Mouse (Mus musculus) gastrocnemius, postnatal 14 days (tissue): ENCODE measurements around the gene Dpp10. TPM values are rescaled to one million over a fixed set of nuclear protein-coding genes. Genes with fewer than 3 reads are reported as not detected.

Experiments used
- DNase-seq: peaks from one replicate; pipeline ENCODE4 v3.0.0; 2021; ENCODE audit warnings: mixed read lengths
- intact Hi-C: fragments of 180-260 bp; cut with DNase I; formaldehyde crosslinking; loops from one replicate; pipeline ENCODE4 v1.15.1; 2025; ENCODE audit warnings: low total_unique reads
- total RNA-seq, 2 experiments: library from RNA; stranded (reverse); gene quantifications; 2 replicates each; pipeline ENCODE4 v1.2.3; 2021

Dpp10 gene
- total RNA-seq, 2 experiments from 2014 or later, result not detected

DNA sequence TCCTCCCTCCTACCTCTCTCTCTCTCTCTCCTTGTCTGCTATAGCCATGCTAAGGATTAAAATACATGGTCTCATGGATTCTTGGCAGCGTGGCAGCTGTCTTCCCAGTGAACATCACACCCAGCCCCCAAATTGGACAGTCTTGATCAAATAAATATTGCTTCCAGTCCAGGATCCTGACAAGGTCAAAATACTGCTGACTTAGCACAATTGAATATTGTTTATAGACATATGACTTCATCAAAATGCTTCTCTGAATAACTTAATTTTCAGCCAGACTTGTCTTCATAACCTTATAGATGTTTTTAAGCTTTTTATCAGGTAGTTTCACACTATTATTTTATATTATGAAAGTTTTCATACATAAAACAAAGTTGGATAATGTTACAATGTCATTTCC lies 120.5 kb downstream of the Dpp10 start:
- intact Hi-C loops, result no loop called here
- no peak for DNase-seq

DNA sequence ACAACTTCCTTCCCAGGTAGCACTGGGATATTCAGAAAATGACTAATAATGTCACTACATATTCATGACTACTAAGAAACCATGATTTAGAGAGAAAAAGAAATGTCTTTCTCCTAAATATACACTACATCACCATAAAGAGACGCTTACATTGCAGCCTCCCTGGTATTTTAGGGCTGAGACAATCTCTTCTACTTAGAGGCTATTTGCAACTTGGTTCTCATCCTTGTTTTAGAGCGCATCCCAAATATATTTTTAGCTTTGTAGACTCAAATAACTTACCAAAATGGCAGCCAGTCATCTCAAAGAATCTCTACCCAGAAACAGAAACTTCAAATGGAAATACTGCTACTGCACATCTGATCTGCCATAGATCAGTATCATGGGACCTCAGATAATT lies 121.5 kb downstream of the Dpp10 start:
- intact Hi-C loops, result no loop called here

DNA sequence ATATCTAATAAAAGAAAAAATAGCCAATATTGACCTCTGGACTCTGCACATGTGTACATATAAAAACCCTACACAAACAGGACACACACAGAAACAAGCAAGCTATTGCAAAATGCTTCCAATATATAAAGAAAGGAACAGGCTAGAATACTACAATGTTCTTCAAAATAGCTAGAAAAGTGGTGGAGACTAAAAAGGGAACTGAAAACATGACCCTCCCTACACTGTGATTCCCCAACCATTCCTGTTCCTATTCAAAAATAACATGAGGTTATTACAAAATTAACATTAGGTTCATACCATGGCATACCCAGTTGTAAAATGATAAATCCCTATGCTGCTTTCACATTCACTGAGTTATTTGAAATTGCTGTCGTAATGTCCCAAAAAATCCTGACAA lies 125.8 kb downstream of the Dpp10 start:
- intact Hi-C loops, result no loop called here
- no peak for DNase-seq

More for the DNA sequence above, 121.5 kb downstream of the Dpp10 start:
- no peak for DNase-seq

DNA sequence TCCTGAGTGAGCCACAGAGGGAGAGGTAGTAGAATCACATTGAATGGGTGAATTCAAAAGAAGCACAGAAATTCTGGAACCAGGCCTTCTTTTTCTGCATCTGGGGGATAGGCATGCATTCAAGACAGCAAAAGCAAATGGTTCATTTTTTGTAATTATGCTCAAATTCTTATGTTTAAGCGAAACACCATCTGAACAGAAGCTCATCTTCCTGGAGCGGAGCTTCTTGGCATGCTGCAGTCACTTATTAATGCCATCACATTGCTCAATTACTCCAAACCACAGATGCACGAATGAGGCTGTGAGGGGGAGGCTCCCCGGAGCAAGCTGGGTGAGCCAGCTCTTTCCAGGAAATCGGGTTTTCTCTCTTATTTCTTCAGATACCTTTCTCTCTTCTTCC lies 142.7 kb downstream of the Dpp10 start:
- intact Hi-C loops, result no loop called here
- no peak for DNase-seq

DNA sequence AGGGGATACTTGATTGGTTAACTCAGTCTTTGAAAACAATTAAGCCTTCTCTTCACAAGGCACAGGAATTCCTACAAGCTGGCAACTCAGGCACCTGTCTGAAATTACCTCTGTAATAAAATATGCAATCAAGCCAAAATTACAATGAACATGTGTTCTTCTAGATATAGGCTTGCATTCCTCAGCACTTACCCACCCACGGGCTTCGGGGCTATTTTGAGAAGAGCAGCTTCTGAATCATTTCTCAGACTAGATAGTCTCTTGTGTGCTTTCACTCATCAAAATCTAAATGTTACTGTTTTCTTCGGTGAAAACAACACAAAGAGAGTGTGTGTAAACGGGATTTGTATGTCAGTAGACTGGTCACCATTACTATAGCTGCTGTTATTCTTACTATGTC lies 144.1 kb downstream of the Dpp10 start:
- no peak for DNase-seq
- intact Hi-C loops, result no loop called here

DNA sequence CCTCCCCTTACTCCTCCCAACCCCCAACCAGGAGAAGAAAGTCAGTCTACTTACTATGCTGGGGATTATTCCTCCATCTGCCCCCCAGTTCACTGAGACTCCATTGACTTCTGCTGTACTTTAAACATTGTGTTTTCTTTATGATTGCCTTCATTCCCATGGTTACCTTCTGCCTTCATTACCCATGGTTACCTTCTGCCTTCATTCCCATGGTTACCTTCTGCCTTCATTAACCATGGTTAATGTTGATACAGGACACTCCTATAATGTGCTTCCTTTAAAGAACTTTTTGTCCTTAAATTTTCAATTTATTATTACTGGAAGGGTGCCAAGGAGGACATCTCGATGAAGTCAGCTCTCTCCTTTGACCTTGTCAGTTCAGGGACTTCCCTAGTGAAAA lies 158.1 kb downstream of the Dpp10 start:
- intact Hi-C loops, result no loop called here
- DNase-seq, result no peak

DNA sequence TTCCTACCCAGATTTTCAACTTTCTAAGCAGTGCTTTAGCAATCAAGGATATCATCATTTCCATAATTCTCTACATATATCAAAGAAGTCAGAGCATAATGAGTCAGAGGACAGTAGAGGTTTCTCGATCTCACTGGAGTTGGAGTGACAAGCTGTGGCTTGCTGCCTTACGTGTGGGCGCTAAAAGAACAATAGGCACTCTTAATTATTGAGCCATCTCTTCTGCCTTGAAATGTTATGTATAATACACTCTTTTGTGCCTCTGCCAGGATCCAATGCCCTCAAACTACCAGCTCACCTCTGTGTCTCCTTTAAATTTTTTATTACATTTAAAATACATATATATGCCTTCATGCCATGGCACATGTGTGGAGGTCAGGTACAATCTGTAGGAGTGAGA lies 198.5 kb downstream of the Dpp10 start:
- DNase-seq, result no peak
- intact Hi-C loops, result no loop called here

DNA sequence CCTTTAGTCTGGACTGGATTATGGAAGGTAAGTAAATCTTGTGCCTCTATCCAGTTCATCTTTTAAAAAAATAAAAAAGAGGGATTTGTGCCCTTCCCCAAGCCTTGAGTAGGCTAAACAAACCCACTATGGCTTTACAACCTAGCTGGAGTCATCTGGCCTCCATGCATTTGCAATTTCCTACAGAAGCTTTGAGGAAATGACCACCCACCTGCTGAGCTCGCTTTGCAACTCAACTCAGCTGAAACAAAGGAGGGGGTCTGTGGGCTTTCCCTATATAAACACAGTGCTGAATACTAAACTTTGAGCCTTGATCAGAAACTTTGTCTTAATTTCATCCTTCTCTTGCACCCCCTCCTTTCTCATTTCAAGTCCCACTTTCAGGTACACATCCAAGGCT lies 244.2 kb downstream of the Dpp10 start:
- intact Hi-C loops, result no loop called here
- DNase-seq, result no peak

DNA sequence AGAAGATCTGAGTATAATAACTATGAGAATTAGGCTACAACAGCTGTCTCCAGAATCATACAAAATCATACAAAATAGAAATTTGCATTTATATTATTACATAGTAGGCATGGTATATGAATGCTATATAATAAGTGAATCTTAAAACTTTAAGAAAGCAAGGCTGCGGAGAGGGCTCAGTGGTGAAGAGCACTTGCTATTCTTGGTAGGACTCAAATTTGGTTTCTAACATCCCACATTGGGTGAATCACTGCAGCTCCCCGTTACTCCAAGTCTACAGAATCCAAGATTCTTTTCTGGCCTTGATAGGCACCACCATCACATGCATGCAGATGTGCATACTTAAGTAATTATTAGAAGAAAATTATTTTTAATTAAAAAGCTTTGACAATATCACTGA lies 279.8 kb downstream of the Dpp10 start:
- no peak for DNase-seq
- intact Hi-C loops, result no loop called here

DNA sequence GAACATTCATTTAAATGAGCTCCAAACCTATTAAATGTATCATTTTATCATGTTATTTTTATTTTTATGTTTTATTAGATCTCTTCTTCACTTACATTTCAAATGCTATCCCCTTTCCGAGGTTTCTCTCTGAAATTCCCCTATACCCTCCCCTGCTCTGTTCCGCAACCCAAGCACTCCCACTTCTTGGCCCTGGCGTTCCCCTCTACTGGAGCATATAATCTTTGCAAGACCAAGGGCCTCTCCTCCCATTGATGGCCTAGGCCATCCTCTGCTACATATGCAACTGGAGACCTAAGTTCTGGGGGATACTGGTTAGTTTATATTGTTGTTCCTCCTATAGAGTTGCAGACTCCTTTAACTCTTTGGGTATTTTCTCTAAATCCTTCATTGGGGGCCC lies 283.1 kb downstream of the Dpp10 start:
- intact Hi-C loops, result no loop called here

DNA sequence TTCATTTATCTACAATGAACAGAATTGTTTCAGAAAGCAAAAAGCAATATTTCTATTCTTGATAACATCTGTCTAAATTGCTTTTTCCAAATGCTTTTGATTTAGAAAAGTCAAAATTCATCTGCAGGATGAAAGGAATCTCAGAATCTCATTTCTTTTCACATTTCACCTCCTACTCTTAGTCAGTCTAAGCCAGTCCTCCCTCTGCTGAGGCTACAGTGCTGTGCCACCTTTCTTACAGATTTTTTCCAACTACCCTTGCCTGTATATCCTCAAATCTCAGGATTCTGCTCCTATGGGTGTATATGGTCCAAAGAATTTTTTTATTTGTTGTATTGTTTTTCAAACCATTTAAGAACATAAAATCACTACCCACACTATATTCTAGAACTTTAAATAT lies 289.3 kb downstream of the Dpp10 start:
- DNase-seq, result no peak
- intact Hi-C loops, result no loop called here

More for the DNA sequence above, 283.1 kb downstream of the Dpp10 start:
- DNase-seq, result no peak

DNA sequence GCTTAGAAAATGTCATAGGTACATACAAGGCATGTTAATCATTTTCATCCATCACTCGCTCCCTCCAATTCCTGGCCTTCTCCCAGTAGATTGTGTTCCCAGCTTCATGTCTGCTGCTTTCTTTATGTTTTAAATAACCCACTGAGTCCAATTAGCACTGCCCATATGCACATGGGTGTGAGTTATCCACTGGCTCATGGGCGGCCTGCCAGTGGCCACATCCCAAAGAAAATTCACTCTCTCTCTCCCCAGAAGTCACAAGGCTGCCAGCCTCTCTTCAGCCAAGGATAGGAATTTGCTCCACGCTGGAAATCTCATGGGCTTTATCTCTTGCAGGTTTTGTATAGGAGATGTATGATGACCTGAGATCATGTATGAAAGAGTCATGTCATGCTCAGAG lies 338.1 kb downstream of the Dpp10 start:
- DNase-seq, result no peak
- intact Hi-C loops, result no loop called here

DNA sequence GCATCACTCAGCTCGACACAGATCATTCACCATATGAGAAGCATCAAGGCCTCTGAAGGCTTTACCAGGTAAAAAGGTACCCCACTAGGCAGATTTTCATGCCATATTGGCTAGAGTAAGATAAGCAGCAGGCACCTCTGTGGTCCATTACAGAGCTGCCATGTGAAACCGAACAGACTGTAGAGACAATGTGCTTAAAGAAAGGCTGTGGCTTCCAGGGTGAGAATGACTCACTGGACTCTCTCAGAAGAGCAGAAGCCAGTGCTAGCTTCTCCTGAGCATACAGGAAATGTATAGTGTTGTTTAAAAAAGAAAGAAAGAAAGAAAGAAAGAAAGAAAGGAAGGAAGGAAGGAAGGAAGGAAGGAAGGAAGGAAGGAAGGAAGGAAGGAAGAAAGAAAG lies 386.9 kb downstream of the Dpp10 start:
- intact Hi-C loops, result no loop called here
- no peak for DNase-seq

DNA sequence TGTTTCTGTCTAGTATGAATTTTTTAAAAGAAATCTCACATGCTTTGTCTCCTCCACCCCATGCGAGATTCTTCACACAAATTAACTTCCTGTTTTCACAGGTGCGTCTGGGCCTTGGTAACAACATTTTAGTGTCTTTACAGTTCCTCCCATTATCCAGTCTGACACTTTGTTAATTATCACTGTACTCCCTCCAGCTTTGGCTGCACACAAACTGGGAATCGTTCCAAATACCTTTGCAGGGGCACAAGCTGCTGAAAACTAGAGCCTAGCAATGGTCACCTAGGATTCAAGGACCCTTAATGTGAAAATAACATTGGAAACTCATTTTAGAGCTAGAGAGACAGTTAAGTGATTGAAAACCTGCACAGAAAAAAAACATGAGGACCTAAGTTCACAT lies 388.8 kb downstream of the Dpp10 start:
- no peak for DNase-seq
- intact Hi-C loops, result no loop called here

DNA sequence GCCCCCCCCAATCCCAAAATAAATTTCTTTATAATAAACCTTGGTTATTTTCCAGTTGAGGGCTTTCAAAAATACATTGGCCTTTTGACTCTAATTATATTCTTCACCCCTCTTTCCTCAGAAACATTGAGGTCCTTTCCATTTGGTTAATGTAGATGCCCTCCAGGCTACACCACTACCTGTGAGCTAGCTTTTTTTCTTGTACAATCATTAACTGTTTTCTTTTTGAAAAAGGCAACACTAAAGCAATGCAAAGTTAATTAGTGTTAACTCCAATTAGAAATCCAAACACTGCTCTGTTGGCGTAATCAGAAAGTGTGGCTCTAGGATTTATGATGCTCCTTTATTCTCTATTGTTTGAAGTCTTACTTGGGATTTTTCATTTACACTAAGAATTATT lies 407.5 kb downstream of the Dpp10 start:
- intact Hi-C loops, result no loop called here

DNA sequence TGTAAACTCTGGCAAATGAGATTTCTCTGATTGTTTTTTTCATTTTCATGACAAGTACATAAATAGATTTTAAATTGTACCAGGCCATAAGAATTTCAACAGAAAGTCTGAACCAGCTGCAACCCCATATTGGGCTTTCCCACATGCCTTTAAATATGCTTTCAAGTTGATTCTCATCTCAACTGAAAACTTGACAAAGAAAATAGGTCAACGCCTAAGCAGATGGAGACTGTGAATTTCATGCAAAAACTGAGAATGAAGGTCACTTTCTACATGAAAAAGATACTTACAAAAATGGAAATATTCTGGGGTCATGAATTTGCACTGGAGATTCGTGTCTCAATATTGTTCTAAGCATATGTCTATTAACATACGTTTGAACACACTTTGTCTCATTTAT lies 417.1 kb downstream of the Dpp10 start:
- DNase-seq, result no peak
- intact Hi-C loops, result no loop called here

More for the DNA sequence above, 407.5 kb downstream of the Dpp10 start:
- no peak for DNase-seq

DNA sequence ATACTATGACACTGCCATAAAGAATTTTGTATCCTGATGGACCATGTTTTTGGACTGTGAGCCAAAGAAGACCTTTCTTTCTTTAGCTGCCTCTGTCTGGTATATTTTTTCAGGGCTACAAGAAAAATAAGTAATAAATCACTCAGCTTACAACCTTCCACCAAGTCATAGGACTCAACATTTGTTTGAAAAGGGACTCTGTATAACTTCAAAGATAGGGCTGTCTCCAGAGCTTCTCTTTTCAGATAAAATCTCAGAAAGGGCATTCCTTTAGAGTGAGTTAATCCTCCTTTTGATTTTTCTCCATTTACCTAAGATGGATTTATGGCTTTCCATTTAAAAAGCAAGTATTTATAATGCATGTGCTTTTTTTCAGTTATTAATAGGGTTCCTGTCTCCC lies 460.5 kb downstream of the Dpp10 start:
- no peak for DNase-seq
- intact Hi-C loops, result no loop called here

DNA sequence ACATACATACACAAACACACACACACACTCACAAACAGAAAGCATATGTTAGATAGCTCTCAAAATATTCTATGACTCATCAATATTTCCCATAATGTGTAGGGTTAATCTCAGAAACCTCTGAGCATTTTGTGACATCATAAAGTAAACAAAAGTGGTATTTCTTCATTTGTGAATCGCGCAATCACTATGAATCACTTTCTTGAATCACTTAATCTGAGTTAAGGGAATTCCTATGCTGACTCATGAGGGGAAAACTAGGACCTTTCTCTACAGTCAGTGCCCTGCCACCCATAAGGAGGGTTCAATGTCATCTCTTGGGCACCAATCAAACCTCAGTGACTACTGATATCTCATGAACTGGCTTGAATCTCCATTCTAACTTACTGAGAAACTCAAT lies 465.2 kb downstream of the Dpp10 start:
- intact Hi-C loops, result no loop called here
- no peak for DNase-seq

DNA sequence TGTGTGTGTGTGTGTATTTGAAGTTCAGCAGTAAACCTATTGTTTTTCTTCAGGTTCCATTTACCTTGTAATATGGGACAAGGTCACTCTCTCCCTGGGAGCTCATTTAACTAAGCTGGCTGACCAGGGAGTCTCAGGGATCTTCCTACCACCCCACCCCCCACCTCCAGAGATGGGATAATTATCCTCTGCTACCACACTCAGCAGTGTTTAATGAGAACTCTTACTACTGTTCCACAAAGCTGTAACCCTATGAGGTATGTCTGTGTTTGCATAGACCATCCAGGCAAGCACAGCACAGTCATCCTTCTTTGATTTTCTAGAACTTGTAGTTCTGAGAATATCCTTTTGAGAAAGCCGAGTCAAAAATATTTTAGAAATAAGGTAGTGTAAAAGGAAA lies 471.6 kb downstream of the Dpp10 start:
- intact Hi-C loops, result no loop called here
- DNase-seq, result no peak

DNA sequence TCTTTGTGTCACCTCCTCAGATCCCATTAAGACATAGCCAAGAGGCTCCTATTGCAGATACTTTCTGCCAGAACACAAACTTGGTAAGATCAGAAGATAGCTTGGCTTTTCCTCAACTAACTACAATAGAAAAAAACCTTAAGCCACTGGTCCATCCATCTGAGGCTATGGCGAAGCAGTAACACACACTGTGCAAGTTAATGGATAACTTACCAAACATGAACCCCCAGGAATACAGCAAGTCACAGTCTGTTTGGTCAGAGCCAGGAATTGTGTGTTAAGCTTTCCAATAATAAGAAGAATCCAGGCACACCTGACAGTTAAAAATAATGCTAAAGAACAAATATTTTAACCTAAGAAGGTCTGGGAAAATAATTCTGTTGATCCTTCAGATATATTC lies 502.9 kb downstream of the Dpp10 start:
- intact Hi-C loops, result no loop called here
- no peak for DNase-seq

DNA sequence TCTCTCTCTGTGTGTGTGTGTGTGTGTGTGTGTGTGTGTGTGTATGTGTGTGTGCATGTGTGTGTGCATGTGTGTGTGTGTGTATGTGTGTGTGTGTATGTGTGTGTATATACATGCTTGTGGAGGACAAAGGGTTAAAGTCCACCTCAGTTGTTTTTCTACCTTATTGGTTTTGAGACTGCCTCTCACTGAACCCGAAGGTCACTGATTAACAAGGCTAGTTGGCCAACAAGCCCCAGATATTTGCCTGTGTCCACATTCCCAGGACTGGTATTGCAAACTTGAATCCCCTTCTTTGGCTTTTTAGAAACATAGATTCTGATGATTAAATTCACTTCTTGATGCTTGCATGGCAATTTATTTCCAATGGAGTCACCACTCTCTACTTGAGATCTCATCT lies 577.6 kb downstream of the Dpp10 start:
- intact Hi-C loops, result no loop called here

DNA sequence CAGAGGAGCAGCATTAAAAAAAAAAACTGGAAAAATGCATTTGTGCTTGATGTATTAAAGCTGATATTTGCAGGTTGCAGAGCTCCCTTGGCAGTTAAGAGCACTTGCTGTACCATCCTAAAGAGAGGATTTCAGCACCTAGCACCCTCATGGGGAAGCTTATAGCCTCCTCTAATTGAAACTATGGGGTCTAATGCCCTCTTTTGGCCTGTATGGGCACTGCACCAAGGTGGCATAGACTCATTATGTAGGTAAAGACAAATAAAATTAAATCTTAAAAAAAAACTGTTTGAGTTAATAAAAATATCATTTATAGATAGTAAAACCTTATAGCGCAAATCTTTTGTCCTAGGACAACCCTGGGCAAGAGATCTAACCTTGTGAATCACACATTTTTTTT lies 631.2 kb downstream of the Dpp10 start:
- intact Hi-C loops, result no loop called here
- DNase-seq, result no peak

More for the DNA sequence above, 577.6 kb downstream of the Dpp10 start:
- DNase-seq, result no peak

DNA sequence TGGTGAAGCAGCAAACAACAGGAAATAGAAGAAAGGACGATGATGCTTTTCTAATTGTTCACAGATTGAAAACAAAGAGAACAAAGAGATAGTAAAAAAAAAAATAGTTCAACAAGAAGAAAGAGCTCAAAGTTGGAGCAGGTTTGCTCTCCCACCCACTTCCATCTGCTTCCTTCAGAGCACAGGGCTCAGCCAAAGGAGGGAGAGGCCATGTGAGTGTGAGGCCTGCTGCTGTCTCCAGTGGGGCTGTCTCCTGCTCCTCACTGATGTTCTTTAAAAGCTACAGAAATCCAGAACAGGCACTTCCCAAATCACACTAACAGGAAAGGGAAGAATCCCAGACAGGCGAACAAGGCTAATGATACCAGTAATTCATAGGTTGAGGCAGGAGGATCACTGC lies 694.1 kb downstream of the Dpp10 start:
- no peak for DNase-seq
- intact Hi-C loops, result no loop called here
